Mouse (Mus musculus): ENCODE data around the gene Slc7a11.

The Slc7a11 gene

DNA sequence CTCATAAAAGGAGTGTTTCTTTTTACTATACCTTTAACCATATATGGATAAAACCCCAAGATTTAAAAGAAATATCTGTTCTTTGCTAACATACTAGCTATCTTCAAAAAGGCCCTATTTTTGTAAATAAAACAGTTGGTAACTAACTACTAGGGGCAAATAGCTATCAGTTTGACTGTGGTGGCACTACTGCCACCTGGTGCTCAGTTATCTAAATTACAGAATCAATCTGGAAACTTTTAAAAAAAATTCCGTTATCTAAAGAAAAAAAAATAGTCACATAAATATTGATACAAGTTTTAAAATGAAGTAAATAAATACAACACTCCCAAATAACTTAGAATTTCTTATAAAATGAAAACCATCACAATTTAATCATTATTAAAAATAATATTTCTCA is 322.4 kb downstream of the Slc7a11 start:
- no peak for DNase-seq

DNA sequence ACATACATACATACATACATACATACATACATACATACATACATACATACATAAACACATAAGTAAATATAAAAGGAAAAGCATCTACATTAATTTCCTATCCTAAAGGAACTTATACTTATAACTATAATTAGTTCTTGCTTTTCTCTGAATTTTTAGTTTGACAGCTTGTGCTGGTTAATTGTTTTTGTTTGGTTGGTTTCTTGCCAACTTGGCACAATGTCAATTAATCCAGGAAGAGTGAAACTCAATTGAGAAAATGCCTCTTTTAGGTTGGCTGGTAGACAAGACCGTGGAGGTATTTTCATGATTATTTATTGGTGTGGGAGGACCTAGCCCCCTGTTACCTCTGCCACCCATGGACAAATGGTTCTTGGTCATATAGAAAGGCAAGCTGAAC is 327.1 kb downstream of the Slc7a11 start:
- DNase-seq: peak; percentile 19

DNA sequence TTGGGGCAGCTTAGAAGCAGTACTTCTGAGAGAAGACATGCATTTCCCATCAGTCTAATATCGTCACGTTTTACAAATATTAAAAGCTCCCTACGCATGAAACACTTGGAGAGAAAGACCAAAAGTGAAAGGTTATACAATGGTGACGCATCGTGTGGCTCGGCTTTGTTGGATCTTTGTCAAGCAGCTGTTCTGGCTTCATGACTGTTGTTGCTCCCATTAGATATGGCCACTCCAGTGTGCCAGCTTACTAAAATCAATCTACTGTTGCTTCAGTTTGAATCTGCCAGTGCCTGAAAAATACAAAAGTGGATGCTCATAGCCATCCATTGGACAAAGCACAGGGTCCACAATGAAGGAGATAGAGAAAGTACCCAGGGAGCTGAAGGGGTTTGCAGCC is 337.9 kb downstream of the Slc7a11 start:
- peak; percentile 4 for DNase-seq

DNA sequence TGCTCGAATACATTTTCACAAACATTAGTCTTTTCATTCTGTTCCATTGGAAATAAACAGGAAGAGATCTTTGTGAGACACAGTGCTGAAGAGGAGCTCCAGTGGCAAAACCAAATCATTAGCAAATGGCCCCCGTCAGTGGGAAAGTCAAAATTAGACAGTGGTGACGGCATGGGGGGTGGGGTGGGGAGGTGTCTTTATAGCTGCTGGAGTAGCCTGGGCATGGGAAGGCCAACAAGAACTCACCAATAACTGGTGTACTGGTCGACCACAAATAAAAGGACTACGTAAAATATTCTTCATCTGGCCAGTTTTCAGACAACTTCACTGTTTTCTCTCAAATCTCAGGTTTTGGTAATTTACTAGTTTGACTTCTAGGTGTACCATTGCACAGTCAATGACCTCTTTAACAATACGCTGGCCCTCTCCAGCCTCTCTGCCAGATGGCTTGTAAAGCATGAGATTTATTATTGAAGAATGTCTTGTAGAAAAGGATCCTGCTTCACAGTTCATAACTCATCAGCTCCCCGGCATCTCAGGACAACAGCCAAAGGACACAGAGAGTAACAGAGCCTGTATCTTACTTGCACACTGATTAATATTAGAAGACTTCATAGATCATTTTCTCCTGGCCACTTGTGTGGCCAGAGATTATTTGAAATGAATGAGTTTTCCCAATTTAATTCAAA is 348.9 kb downstream of the Slc7a11 start:
- DNase-seq: no peak

DNA sequence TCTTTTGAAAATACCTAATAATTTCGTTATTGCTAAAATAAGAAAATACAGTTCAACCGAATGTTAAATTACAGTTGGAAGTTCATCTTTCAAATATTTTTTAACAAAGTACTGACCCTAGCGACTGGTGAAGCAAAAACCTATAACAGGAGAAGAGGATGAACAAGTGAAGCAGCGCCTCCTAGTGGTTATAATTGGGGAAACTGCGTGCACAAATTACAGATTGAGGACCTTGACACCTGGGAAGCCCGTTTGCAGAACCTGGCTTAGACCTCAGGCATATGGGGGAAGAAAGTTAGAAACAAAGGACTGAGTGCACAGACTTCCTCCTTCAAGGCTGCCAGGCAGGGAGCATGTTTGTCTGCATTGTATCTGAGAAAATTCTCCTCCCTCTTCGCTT is 366.4 kb downstream of the Slc7a11 start:
- DNase-seq: peak; percentile 70

DNA sequence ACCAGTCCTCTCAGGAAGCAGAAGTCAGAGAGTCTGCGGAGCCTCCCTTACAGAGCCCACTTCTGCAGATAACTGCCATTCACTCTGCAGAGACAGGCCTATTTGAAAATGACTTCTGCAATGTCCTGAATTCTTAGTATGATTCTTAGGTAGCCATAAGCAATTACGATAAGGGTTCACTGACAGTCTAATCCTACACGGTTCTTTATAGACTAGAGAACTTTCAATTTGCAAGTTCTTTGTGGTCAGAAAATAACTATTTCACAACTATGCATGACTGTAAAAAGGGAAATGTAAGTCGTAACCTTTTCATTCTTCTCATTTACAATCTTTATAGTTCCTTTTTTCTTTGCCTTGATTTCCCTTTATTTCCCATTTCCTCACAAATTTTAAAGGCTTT is 380.0 kb downstream of the Slc7a11 start:
- no peak for DNase-seq

DNA sequence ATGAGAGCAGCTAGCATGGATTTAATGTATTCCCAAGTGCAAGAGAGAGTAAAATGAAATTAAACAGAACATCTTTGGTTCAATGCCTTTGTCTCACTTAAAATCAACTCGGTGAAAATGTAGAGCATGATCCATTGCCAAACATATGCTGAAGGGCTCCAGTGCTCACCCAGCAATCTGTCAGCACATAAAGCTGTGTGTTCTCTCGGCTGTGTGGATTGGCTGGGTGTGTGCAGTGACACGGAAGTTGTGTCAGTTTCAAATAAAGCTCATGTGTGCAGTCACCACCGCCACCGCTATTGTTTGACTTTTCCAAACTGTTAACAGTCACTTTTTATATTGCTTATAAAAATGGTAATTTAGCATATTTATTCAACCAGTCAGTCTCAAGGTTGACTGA is 398.7 kb downstream of the Slc7a11 start:
- no peak for DNase-seq

DNA sequence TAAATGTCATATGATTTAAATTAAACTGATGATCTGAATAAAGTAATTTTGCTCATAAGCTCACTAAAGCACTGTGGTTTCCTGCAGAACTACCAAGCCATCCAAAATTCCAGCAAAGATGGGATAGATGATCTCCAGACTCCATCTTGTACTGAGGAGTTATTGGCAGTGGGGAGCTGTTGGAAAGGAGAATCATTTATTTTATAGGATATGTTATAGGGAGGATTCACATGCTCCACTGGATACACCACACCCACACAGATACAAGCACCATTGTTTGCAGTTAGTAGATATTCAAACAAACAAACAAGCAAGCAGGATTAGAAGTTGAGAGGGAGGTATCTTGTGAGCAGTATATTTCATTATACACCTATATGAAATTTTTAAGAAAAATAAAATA is 399.3 kb downstream of the Slc7a11 start:
- no peak for DNase-seq

DNA sequence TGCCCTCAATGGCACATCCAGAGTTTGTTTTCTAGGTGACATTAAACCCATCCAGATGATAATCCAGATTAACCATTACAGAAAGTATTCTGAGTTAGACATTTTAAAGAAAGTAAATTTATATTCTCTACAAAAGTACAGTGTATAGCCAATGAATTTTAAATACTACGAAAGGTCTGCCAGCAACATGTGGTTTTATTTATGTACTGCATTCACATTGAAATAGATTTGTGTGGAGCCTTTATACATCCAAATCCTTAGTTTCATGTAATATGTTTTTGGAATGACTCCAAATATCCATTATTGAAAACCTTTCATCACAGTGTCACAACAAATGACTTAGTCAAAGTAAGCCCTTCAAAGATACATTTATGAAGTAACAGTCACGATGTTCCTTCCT is 402.3 kb downstream of the Slc7a11 start:
- no peak for DNase-seq

DNA sequence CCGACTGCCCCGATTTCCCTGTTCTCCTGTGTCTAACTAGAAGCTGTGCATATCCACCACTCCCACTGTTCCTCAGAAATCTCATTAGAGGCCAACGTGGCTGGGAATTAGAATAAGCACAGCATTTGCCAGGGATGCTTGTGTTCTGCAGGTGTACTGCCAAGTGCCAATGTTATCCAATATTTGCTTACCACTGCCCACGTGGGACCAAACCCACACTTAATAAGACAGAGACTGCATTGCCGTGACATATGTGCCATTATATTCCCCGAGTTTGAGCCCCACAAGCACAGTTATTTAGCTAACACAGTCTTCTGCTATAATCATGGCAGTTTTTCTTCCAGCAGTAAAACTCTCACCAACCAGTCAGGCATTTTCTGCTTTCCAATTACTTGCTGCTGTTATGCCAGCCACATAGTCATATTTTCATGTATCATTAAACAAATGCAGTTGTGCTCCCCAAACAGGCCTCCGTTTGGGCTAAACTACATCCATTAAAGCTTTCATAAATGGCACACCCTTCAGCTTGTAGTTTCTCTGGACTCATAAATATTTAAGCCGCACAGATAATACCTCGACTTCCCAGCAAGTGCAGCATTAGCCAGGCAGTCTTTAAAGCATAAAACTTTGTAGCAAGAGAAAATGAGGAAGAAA is 407.4 kb downstream of the Slc7a11 start:
- no peak for DNase-seq

DNA sequence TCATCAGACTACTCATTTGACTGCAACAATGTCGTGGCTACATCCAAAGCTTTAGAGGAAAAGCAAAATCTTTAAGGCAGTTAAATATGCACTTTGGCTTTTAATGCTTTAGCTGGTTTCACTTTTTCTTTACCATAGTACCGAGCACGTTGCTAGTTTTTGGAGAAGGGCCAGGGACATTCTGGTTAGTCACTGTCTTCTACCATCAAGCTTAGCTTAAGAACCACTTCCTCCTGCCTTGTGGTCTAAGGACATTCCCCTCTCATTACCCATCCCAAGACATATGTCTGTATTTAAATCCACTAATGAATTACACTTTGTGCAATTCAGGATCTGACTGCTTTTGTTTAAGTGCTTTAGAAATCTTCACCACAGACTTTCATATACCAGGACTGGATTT is 410.1 kb downstream of the Slc7a11 start:
- DNase-seq: no peak

DNA sequence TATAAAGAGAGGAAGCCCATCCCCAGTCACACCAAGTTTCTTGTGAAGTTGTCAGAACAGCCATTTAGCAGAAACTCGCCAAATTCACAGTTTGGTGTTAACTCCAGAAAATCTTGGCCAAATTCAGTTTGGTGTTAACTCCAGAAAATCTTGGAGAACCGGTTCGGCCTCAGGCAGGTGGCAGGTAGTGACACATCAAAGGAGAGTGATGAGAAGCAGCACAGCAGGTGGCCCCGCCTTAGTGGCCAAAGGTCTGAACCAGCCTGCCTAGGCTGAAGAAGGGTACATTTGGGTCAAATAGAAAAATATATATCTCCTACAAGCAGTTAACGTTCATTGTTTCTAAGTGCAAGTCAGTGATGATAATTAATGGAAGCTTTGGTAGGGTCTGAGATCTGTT is 417.4 kb downstream of the Slc7a11 start:
- DNase-seq: no peak

DNA sequence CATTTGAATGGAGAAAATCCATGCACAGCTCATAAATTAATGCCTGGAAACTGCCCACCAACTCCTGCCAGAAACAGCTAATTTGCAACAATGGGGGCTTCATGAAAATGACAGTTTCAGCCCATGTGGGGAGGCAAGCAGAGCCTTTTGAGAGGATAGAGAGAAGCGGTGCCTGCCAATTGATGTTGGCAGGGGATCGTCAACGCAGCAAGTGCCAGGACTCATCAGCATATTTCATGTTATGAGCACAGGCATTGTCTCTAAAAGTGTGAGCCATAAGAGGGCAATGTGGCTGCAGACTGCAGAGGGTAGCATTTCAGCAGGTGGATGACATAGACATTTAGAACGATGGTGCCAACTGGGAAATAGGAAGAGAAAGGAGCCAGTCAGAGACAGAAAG is 429.0 kb downstream of the Slc7a11 start:
- peak; percentile 54 for DNase-seq

DNA sequence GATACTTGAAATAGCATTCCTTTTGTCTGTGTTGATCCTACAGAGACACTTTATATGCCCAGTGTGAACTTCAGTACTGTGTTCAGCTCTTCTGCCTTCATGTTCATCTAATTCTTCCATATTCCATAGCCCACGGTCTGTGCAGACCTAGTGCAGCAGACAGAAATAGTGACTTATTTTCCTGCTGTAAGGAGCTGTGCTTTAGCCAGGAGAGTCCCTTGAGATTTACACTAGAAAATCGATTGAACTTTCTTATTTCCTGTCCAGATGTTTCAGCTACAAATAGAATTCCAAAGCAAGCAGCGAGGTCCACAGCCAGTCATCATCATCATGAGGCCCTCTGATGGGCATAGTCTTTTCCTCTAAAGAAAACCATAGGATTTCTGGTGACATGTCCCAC is 431.4 kb downstream of the Slc7a11 start:
- DNase-seq: no peak

DNA sequence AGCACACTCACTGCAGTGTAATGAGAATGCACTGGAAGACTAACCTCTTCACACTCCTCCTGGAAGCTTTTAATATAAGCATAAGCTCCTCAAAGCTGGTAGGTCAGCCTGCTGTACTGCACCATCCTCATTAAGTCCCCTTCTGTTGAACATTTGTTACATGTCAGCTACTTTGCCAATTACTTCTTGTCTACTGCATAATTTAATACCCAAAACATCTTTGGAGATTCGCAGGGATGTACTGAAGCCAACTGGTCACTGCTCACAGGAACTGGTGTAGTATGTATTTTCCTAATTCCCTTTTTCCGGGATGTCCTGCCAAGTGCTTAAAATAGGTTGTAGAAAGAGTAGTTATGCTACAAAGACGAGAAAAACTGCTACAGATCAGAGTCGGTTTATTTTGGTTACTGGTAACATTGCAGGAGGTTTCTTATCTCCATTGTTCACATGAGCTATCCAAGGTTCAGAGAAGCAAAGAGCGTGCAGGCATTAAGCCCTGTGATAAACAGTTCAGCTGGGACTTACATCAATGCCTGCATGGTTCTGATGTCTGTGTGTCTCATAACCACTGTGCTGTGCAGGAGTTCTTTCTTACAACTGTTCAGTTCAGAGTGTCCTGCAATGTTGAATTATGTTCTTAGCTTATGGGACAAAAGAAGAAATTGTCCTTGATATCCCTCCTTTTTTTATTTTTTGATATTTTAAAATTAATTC is 439.3 kb downstream of the Slc7a11 start:
- DNase-seq: no peak

DNA sequence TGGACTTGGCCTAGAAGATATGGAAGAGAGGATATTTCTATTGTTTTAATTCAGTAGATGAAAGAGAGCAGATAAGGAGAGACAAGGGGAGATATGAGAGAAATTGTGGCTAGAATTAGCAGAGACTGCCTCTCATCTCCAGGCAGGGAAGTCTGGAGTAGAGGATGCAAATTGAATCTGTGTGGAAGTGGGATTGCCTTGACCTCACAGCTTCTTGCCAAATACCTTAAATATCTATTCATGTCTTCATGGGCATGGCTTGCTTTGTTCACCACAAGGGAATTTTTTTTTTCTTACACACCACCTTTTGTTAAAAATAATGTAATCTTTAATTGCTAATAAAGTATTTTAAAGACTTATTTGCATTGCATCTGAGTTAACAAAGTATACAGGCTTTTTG is 441.3 kb downstream of the Slc7a11 start:
- no peak for DNase-seq

DNA sequence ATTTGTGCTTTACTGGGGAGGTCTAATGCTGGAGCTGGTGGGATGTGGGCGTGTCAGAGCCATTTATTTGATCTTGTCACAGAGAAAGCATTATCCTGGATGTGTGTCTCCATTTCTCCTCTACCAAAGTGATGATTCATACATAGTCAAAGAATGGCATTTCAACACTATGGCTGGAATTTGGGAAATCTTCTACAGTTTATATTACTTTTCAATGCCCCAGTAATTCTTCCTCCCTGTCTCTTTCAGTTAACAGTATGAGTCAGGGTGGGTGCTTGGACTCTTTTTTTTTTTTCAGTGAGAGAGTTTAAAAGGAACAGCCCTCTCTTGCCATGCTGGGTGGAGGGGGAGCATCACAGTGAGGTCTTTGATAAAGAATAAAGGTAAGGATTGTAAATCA is 441.8 kb downstream of the Slc7a11 start:
- no peak for DNase-seq

DNA sequence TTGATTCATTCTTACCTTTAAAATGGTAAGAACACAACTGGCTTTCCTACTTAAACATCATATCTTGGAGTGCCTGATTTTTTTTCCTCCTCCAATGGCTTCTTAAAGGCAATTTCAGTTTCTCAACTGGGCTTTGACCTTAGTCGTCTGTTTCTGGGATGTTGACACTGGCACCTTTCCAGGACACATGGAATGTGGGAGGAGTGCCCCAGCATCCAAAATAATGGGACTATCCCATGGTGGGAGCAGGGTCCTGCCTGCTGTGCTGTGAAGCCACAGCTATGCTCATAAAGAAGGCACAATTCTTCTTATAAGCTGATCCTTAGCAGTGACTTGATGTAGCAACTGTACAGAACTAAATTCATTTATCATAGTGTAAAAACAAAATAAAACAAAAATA is 450.5 kb downstream of the Slc7a11 start:
- peak; percentile 31 for DNase-seq

DNA sequence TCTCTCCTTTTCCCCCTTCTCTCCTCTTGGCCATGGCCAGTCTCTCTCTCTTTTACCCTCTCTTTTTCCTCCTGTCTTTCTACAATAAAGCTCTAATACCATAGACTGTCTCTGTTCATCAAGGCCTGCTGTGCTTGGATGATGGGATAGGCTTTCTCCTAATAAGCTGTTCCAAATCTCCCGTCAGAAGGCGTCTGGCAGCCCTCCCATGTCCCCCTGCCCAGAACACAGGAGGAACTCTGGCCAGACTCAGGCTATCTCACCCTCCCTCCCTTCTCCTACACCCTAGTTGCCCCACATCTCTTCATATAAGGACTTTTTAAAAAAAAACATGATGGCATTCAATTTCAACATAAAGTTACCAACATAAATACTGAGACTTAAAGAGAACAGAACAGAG is 456.2 kb downstream of the Slc7a11 start:
- DNase-seq: no peak

DNA sequence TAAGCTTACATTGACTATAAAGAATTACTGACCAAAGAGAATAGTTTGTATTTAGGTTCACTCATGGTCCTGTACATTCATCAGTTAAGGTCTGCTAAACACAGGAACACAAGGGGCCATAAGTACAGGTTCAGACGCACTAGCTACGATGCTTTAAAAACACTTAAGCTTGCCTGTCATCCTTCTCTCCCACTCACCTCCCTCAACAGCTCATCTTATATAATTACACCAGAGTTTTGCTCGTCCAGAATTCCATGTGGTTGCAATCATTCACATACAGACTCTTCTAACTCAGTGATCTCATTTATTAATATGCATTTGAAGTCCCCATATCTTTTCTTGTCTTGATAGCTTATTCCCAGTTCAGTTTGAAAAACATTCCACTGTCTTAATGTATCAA is 458.6 kb downstream of the Slc7a11 start:
- DNase-seq: no peak

DNA sequence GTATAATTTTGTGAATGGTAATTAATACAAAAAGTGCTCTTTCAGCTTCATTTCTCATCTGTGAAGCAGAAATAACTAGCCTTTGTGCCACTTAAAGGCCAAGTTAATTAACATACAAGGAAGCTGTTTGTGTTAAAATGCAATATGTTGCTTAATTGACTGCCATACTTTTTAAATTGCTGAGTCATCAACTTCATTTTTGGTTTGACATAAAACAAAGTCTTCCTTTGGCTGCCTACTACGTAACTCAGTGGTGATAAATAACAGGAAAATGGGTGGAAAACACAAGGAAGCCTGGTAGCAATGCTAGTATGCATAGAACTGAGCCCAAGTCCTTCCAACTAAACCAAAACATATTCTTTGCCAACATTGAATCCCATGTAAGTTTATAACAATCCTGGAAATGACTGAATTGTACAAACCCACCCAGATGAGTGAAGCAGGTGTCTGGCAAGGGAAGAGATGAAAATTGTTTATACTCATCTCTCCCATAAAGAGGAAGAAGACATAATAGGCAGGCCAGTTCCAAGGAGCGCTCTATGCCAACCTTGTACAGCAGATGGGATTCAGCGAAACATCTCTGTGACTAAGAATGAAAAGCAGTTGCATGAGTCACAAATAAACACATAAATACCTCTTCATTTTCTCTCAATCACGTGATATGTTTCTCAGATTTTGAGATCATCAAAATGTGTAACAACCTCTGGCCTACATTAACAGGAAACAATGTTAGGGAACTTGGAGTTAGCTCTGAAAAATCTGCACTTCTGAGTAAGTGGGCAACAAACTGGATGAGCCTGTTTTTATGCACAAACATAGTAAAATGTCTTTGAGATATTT is 459.8 kb downstream of the Slc7a11 start:
- DNase-seq: no peak

DNA sequence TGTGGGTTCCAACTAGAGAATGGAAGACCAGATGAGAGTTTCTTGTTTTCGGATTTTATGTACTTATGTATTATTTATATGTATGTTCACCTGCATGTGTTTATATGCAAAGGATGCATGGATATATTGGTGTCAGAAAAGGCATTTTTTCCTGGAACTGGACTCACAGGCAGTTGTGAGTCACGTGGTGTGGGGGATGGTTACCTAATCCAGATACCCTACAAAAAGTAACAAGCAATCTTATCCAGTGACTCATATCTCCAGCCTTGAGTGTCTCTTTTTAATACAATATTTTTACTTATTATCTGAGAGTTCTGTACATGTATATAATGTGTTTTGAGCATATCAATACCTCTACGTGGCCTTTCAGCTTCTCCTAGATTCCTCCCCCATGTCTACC is 469.4 kb downstream of the Slc7a11 start:
- DNase-seq: no peak

DNA sequence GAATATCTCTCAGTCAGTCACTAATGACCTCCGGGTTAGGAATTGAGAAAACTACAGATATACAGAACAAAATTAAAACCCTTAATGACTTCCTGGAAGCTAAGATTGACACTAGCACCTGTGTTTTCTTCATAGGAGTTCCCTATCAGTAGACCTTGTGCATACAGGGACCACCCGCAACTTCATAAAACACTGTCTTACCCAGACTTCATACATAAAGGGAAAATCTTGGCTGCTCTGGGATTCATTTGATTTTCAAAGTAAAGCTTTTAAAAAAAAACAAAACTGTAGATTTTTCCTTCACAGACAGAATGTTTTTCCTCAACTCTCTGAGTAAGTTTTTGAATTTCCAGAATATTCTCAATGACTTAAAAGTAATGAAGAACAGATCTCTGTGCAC is 477.8 kb downstream of the Slc7a11 start:
- no peak for DNase-seq

DNA sequence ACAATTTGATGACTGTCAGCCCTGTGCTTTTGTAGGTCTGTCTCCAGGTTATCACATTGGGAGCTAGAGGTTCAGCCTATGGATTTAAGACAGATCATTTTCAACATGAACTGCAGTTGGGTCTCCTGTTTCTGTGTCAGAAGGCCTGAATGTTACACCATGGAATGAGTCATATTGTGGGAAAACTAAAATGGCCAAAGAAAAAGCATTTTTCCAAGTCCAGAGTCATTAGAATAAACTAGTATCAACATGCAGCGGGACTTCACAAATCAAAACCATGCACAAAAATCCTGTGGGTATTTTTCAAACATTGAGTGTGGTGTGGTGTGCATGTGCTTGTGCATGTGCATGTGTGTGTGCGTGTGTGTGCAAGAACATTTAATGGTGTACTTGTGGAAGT is 482.8 kb downstream of the Slc7a11 start:
- DNase-seq: no peak

All from lung, postnatal 10 days (tissue).